ENCODE assay signal across 10 mouse cellular contexts in the genomic region with DNA sequence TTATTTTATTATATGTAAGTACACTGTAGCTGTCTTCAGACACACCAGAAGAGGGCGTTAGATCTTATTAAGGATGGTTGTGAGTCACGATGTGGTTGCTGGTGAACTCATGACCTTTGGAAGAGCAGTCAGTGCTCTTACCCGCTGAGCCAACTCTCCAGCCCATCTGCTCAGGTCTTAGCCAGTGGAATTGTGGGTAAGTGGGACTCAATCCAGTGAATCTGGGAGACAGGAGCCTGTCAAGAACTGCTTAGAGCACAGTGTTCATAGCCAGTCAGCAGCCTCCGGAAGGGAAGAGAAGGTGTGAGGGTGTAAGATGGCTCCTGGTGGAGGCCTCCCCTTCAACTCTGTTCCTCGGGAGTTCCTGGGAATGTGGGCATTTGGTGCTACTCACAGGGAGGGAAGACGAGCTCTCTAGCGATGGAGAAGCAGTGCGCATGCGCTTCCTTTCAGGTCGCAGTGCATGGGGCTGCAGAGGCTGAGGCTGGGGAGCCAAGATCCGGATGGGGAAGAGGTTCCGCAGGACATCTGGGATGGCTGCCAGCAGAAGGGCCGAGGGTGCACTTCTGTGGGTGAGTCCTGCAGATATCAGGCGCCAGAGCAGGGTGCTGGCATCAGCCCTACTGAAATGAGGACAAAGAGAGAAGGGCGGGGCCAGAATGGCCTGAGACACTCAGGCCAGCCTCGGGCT. TPM values are rescaled to one million over a fixed set of nuclear protein-coding genes. Genes with fewer than 3 reads are reported as not detected.
A peak's percentile ranks its signal among the peaks of the same experiment; 100 is the strongest.
DNase-seq lines count a peak whose midpoint lies in the region; ATAC-seq and TF ChIP-seq lines count a peak whose summit lies in the region.
"Had no signal": no experiment of that assay in that cellular context is flagged by ENCODE, and none has a peak within 500 bp of the region (broad histone marks: within the 10 kb centered on the region; RNA-seq: fewer than 3 reads in every experiment).

No protein-coding gene starts in this region.

- H3K4me2 ChIP-seq in forebrain, embryonic 15.5 days (replicated peaks), result no peak overlapping the region
- H3K4me2 ChIP-seq in forebrain, postnatal 0 days (ENCODE audit: low read depth), result no peak overlapping the region

- H3K36me3 ChIP-seq in forebrain, embryonic 15.5 days, result no peaks in the 10 kb centered on the region
- no peaks in the 10 kb centered on the region for H3K36me3 ChIP-seq in forebrain, postnatal 0 days (ENCODE audit: insufficient read depth)

- no peak overlapping the region for H3K9ac ChIP-seq in forebrain, embryonic 15.5 days (replicated peaks)
- H3K9ac ChIP-seq in forebrain, postnatal 0 days, result no peak overlapping the region

- 0 out of 2 replicates have a peak overlapping the region, but pooled peaks have one; percentile 34 for H3K27ac ChIP-seq in forebrain, embryonic 15.5 days (replicated peaks)
- no peak overlapping the region for H3K27ac ChIP-seq in forebrain, postnatal 0 days (ENCODE audit: low read depth, low read length)

- H3K9me3 ChIP-seq in forebrain, embryonic 15.5 days, result no peaks in the 10 kb centered on the region
- no peaks in the 10 kb centered on the region for H3K9me3 ChIP-seq in forebrain, postnatal 0 days (ENCODE audit: low read length)

- no peak for TF ChIP-seq CTCF in forebrain, postnatal 0 days (IDR thresholded peaks at IDR 0.05; ENCODE audit: low read depth)

- no peak for DNase-seq in forebrain, postnatal 0 days
- DNase-seq in right cerebral cortex, adult 18-20 months, result peak; percentile 6
- no peak for DNase-seq in right cerebral cortex, postnatal 25 days
- DNase-seq in heart, adult 8-10 months (ENCODE audit: low spot score), result peak; percentile 73
- peak; percentile 78 for DNase-seq in lung, postnatal 36 days
- DNase-seq in yolk sac, embryonic 10.5 days (ENCODE audit: low spot score), result no peak
- no peak for DNase-seq in left cerebral cortex, postnatal 36 days (ENCODE audit: low spot score in 2 of 2)

- no peaks in the 10 kb centered on the region for H3K27me3 ChIP-seq in forebrain, embryonic 15.5 days
- H3K27me3 ChIP-seq in forebrain, postnatal 0 days (ENCODE audit: insufficient read depth, low read length), result no peaks in the 10 kb centered on the region

- no peak overlapping the region for H3K4me3 ChIP-seq in forebrain, embryonic 15.5 days
- no peak overlapping the region for H3K4me3 ChIP-seq in forebrain, postnatal 0 days (ENCODE audit: low read depth, low read length)

- H3K4me1 ChIP-seq in forebrain, embryonic 15.5 days, result no peaks in the 10 kb centered on the region
- no peaks in the 10 kb centered on the region for H3K4me1 ChIP-seq in forebrain, postnatal 0 days (ENCODE audit: insufficient read depth)

- intact Hi-C loops in left cerebral cortex, postnatal 36 days (cut with DNase I), result no loop called here

- WGBS in forebrain, embryonic 15.5 days, result 59% methylated on average over 16 of the region's 16 CpGs
- 59% methylated on average over 16 of the region's 16 CpGs for WGBS in forebrain, postnatal 0 days

- ATAC-seq in forebrain, embryonic 15.5 days (replicated peaks), result no peak
- ATAC-seq in forebrain, postnatal 0 days, result no peak

RNA-seq across cellular contexts. Expression of a gene that starts 8.3 kb away (rescaled TPM):
- not detected in 2 replicates for polyA plus RNA-seq in forebrain, embryonic 15.5 days (2015; fragmentation: Nextera tagmentation; extraction: Ambion mirVana)
- total RNA-seq in forebrain, postnatal 0 days (2014; rRNA removed), result not detected in 2 replicates
- polyA plus RNA-seq in forebrain, postnatal 0 days (2015; fragmentation: Nextera tagmentation; extraction: Ambion mirVana), result not detected in 2 replicates
- not detected for total RNA-seq in heart, adult 8-10 months (2022)
- total RNA-seq in left cerebral cortex, postnatal 36 days (2021), result not detected
- total RNA-seq: left cerebral cortex, postnatal 14 days had no signal
- polyA plus RNA-seq: embryonic facial prominence, embryonic 11.5 days had no signal

RNA-seq across cellular contexts. Expression of a gene that starts 25.7 kb away (rescaled TPM):
- 76.7 and 76.8 TPM in 2 replicates for polyA plus RNA-seq in forebrain, embryonic 15.5 days (2015; fragmentation: Nextera tagmentation; extraction: Ambion mirVana)
- total RNA-seq in forebrain, postnatal 0 days (2014; rRNA removed), result 157 and 179 TPM in 2 replicates
- 132 and 140 TPM in 2 replicates for polyA plus RNA-seq in forebrain, postnatal 0 days (2015; fragmentation: Nextera tagmentation; extraction: Ambion mirVana)
- total RNA-seq in heart, adult 8-10 months (2022), result under 1 TPM in 3 of 4 experiments, not detected in 1; 0.09 to 0.20 (median 0.11) TPM
- total RNA-seq in left cerebral cortex, postnatal 36 days (2021), result 100 to 1,000 TPM; 409 to 510 TPM

RNA-seq across cellular contexts. Expression of a gene that starts 36.4 kb away (rescaled TPM):
- polyA plus RNA-seq in forebrain, embryonic 15.5 days (2015; fragmentation: Nextera tagmentation; extraction: Ambion mirVana), result 3.4 and 4.0 TPM in 2 replicates
- total RNA-seq in forebrain, postnatal 0 days (2014; rRNA removed), result 5.2 and 5.6 TPM in 2 replicates
- polyA plus RNA-seq in forebrain, postnatal 0 days (2015; fragmentation: Nextera tagmentation; extraction: Ambion mirVana), result 2.4 and 3.0 TPM in 2 replicates
- 1 to 10 TPM in 1 of 4 experiments, under 1 TPM in 3; 0.34 to 2.4 (median 0.57) TPM for total RNA-seq in heart, adult 8-10 months (2022)
- 10 to 100 TPM; 10.7 to 11.3 TPM for total RNA-seq in left cerebral cortex, postnatal 36 days (2021)

Comparison
In these comparisons a context has a peak if more than half of its experiments do, and no peak if none do; other contexts are left out.
1. DNase-seq: peak in right cerebral cortex, adult 18-20 months (single experiment), heart, adult 8-10 months (single experiment) and lung, postnatal 36 days (single experiment); none in forebrain, postnatal 0 days (single experiment), right cerebral cortex, postnatal 25 days (single experiment), yolk sac, embryonic 10.5 days (single experiment) and left cerebral cortex, postnatal 36 days (0 of 2).
2. RNA of a gene that starts 25.7 kb away (total RNA-seq): 409 to 510 TPM in left cerebral cortex, postnatal 36 days and 157 to 179 TPM in forebrain, postnatal 0 days; 0.09 to 0.20 TPM in heart, adult 8-10 months; every median in the first group is over 100 times any median in the second.